Mouse (Mus musculus) erythroblast, embryonic 14.5 days (primary cell): ENCODE data around the gene Rpn2.

Source experiments
- GATA1 ChIP-seq: IDR thresholded peaks from 2 replicates; pipeline ENCODE4 v1.6.1; 2012; ENCODE audit warnings: low read length, inconsistent platforms, mixed read lengths
- TAL1 ChIP-seq: IDR thresholded peaks from 3 replicates; pipeline ENCODE4 v1.6.1; 2012; ENCODE audit warnings: low read length, inconsistent platforms, mixed read lengths

GRCm38 (mm10) chr2:157288996-157289395 is 10.2 kb downstream of the Rpn2 start:
- no peak for TF ChIP-seq TAL1
- no peak for TF ChIP-seq GATA1
